Mouse (Mus musculus): Measurements from ENCODE around the gene Lzic. TPM values are rescaled to one million over a fixed set of nuclear protein-coding genes. Genes with fewer than 3 reads are reported as not detected.

Lzic gene
- total and polyA plus RNA-seq, 3 experiments, result 40.0 to 53.3 (median 43.4) TPM

DNA sequence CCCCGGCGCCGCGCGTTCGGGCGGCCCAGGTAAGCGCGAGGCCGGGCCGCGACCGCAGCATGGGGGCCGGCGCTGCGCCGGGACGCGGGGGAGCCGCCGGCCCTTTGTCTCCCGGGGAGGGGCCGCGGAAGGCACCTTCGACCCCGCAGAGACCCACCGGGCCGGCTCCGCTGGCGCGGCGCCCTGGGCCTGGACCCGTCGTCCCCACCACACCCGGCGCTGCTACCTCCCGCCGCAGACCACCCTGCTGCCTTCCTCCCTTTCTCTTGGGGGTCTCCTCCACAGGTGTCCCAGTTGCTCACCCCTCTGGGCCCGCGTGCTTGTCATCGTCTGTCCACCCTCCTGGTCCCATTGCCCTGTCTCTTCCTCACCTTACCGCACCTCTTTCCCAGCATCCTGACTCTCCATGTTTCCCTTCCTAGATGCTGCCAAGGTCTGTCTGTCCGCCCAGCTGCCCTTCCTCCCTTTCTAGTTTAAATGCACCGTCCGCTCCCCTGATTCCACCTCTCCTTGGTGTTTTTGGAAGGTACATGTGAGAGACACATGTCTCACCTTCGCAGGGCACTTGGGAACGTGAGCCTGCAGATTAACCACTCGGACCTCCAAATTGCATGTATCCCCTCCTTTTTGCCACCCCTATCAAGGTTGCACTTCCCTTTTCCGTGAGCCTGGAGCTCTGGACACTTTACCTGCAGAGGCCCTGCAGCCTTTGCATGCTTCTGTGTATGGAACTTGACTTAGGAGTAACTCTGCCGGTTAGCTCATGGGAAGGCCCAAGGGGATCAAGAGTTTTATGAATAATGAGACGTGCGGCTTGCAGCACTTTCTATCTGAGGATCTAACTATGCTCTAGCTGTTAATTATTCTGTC lies 33.6 kb downstream of the Lzic start:
- Histone ChIP-seq H3K9ac (ENCODE audit: insufficient read depth, low read depth) (peak overlapping the region; percentile 61), H3K9me3 (replicated peaks; ENCODE audit: low read length) (peaks cover 2% of the 10 kb centered on the region), H3K4me1 (ENCODE audit: control insufficient read depth in 1 of 2, insufficient read depth in 2 of 2) (peaks cover 9 to 12% of the 10 kb centered on the region in 2 experiments), H3K27ac (ENCODE audit: insufficient read depth, low read depth) (no peak overlapping the region), H3K4me3 (replicated peaks in 1 of 3; ENCODE audit: low read depth in 2 of 3, low read length in 2 of 3, poor library complexity in 1 of 3) (peak overlapping the region; percentile 49 to 66 (median 62)), H3K79me2 (replicated peaks; ENCODE audit: control insufficient read depth, extremely low read depth, insufficient read depth, poor library complexity, severe bottlenecking) (no peaks in the 10 kb centered on the region), H3K27me3 (replicated peaks) (peaks cover 28% of the 10 kb centered on the region), H3K36me3 (replicated peaks in 1 of 2; ENCODE audit: control insufficient read depth in 1 of 2, insufficient read depth in 1 of 2, low read length in 1 of 2) (no peaks in the 10 kb centered on the region), H3K4me2 (ENCODE audit: insufficient read depth, low read depth, poor library complexity, severe bottlenecking) (peak overlapping the region; percentile 96)
- dilution Hi-C loops (cut with MboI; ENCODE audit: extremely low pct_ligation_motif_present, extremely low pct_unique_long_range_greater_than_20kb, low sequenced_read_pairs), result no loop called here
- in situ Hi-C loops (cut with MboI; ENCODE audit: low pct_ligation_motif_present, low pct_unique_long_range_greater_than_20kb, low sequenced_read_pairs), result no loop called here
- DNase-seq (ENCODE audit: extremely low read depth), result no peak
- TF ChIP-seq GABPA (IDR thresholded peaks at IDR 0.05; ENCODE audit: insufficient replicate concordance, low read depth, low read length) (no peak), JUND (conservative IDR thresholded peaks at IDR 0.05; ENCODE audit: low read depth, low read length) (no peak), ZC3H11A (IDR thresholded peaks at IDR 0.05; ENCODE audit: low read depth, low read length) (no peak), JUN (IDR thresholded peaks at IDR 0.05; ENCODE audit: insufficient read depth, low read depth, low read length) (no peak), MEF2A (IDR thresholded peaks at IDR 0.05; ENCODE audit: borderline replicate concordance, low read depth, low read length) (no peak), RAD21 (IDR thresholded peaks at IDR 0.05; ENCODE audit: low read depth, low read length) (no peak), POLR2A (IDR thresholded peaks at IDR 0.05; ENCODE audit: low read depth, low read length) (no peak), NRF1 (IDR thresholded peaks at IDR 0.05; ENCODE audit: low read depth, low read length) (no peak), CHD1 (IDR thresholded peaks at IDR 0.05; ENCODE audit: low read depth, low read length) (no peak)

DNA sequence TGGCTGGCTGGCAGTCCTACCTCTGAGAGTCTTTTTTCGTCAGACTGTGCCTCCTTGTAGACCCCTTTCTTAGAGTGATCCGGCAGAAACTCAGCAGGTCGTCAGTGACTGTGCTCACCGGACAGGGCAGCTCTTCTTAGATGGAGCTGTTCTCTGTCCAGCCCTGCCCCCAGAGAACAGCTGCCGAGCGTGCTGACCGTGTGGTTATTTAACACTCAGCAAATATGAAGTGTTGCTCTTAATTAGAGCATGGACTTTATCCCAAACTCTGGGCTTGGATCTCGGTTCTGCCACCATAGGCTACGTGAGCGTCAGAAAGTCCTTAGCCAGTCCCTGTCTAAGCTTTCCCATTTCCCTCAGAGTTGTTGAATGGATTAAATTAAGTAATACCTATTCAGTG lies 36.2 kb downstream of the Lzic start:
- H3K27me3 ChIP-seq (replicated peaks), result peaks cover 28% of the 10 kb centered on the region
- TF ChIP-seq ZMIZ1 (IDR thresholded peaks at IDR 0.05; ENCODE audit: low read depth, low read length) (no peak), MEF2A (IDR thresholded peaks at IDR 0.05; ENCODE audit: borderline replicate concordance, low read depth, low read length) (no peak), CHD1 (IDR thresholded peaks at IDR 0.05; ENCODE audit: low read depth, low read length) (no peak)
- H3K79me2 ChIP-seq (replicated peaks; ENCODE audit: control insufficient read depth, extremely low read depth, insufficient read depth, poor library complexity, severe bottlenecking), result no peaks in the 10 kb centered on the region
- H3K9ac ChIP-seq (ENCODE audit: insufficient read depth, low read depth), result no peak overlapping the region
- H3K4me2 ChIP-seq (ENCODE audit: insufficient read depth, low read depth, poor library complexity, severe bottlenecking), result no peak overlapping the region
- in situ Hi-C loops (cut with MboI; ENCODE audit: low pct_ligation_motif_present, low pct_unique_long_range_greater_than_20kb, low sequenced_read_pairs), result no loop called here
- H3K4me1 ChIP-seq (ENCODE audit: control insufficient read depth in 1 of 2, insufficient read depth in 2 of 2), result peaks cover 6 to 12% of the 10 kb centered on the region in 2 experiments; a peak in 3 of 4 replicates
- dilution Hi-C loops (cut with MboI; ENCODE audit: extremely low pct_ligation_motif_present, extremely low pct_unique_long_range_greater_than_20kb, low sequenced_read_pairs), result no loop called here
- H3K4me3 ChIP-seq (replicated peaks in 1 of 3; ENCODE audit: low read depth in 2 of 3, low read length in 2 of 3, poor library complexity in 1 of 3), result no peak overlapping the region
- H3K27ac ChIP-seq (ENCODE audit: insufficient read depth, low read depth), result no peak overlapping the region
- no peak for DNase-seq (ENCODE audit: extremely low read depth)
- no peaks in the 10 kb centered on the region for H3K36me3 ChIP-seq (replicated peaks in 1 of 2; ENCODE audit: control insufficient read depth in 1 of 2, insufficient read depth in 1 of 2, low read length in 1 of 2)
- H3K9me3 ChIP-seq (replicated peaks; ENCODE audit: low read length), result peaks cover 2% of the 10 kb centered on the region

DNA sequence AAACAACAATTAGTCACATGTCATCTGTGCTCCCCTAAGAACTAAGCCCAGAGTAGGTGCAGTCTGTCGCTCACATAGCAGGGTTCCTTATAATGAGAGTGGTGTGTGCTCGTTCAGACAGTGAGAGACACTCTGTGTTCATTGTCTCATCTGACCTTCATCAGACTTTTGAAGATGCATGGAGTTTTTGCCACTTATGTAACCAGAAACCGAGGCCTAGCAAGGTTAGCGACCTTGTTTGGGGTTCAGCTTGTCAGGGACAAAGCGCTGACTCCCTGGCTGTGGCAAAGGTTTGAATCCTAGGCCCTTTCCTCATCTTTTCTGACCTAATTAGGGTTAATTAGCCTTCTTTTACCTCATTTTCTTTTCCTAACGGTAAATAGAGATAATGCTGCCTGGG lies 38.9 kb downstream of the Lzic start:
- no peak overlapping the region for H3K27ac ChIP-seq (ENCODE audit: insufficient read depth, low read depth)
- no peaks in the 10 kb centered on the region for H3K36me3 ChIP-seq (replicated peaks in 1 of 2; ENCODE audit: control insufficient read depth in 1 of 2, insufficient read depth in 1 of 2, low read length in 1 of 2)
- H3K9ac ChIP-seq (ENCODE audit: insufficient read depth, low read depth), result no peak overlapping the region
- H3K4me1 ChIP-seq (ENCODE audit: control insufficient read depth in 1 of 2, insufficient read depth in 2 of 2), result peaks cover 5 to 8% of the 10 kb centered on the region in 2 experiments
- DNase-seq (ENCODE audit: extremely low read depth), result no peak
- H3K9me3 ChIP-seq (replicated peaks; ENCODE audit: low read length), result no peaks in the 10 kb centered on the region
- no peak for TF ChIP-seq PAX5 (IDR thresholded peaks at IDR 0.05; ENCODE audit: low read length)
- no peak for TF ChIP-seq USF2 (conservative IDR thresholded peaks at IDR 0.05; ENCODE audit: low read depth, low read length)
- TF ChIP-seq MAFK (IDR thresholded peaks at IDR 0.05; ENCODE audit: insufficient replicate concordance, low read length), result no peak
- TF ChIP-seq UBTF (IDR thresholded peaks at IDR 0.05; ENCODE audit: low read depth, low read length), result no peak
- no peak for TF ChIP-seq JUN (IDR thresholded peaks at IDR 0.05; ENCODE audit: insufficient read depth, low read depth, low read length)
- TF ChIP-seq ZC3H11A (IDR thresholded peaks at IDR 0.05; ENCODE audit: low read depth, low read length), result no peak
- TF ChIP-seq ZNF384 (IDR thresholded peaks at IDR 0.05; ENCODE audit: low read depth, low read length), result no peak
- no peak for TF ChIP-seq ZKSCAN1 (IDR thresholded peaks at IDR 0.05; ENCODE audit: borderline replicate concordance, low read depth, low read length)
- no peak for TF ChIP-seq ETS1 (conservative IDR thresholded peaks at IDR 0.05; ENCODE audit: low read depth, low read length)
- TF ChIP-seq TCF12 (IDR thresholded peaks at IDR 0.05; ENCODE audit: low read depth, low read length), result no peak
- no peak for TF ChIP-seq POLR2A (IDR thresholded peaks at IDR 0.05; ENCODE audit: low read depth, low read length)
- no peak overlapping the region for H3K4me2 ChIP-seq (ENCODE audit: insufficient read depth, low read depth, poor library complexity, severe bottlenecking)
- H3K79me2 ChIP-seq (replicated peaks; ENCODE audit: control insufficient read depth, extremely low read depth, insufficient read depth, poor library complexity, severe bottlenecking), result no peaks in the 10 kb centered on the region
- H3K27me3 ChIP-seq (replicated peaks), result peaks cover 21% of the 10 kb centered on the region
- in situ Hi-C loops (cut with MboI; ENCODE audit: low pct_ligation_motif_present, low pct_unique_long_range_greater_than_20kb, low sequenced_read_pairs) (no loop called here), dilution Hi-C loops (cut with MboI; ENCODE audit: extremely low pct_ligation_motif_present, extremely low pct_unique_long_range_greater_than_20kb, low sequenced_read_pairs) (no loop called here)
- no peak overlapping the region for H3K4me3 ChIP-seq (replicated peaks in 1 of 3; ENCODE audit: low read depth in 2 of 3, low read length in 2 of 3, poor library complexity in 1 of 3)

Data from CH12.LX (cell line).